Comparison of ENCODE assay signal across 18 mouse cellular contexts in genomic region chr5:103501076-103501475, GRCm38 (mm10).
DNase-seq lines count a peak whose midpoint lies in the region; ATAC-seq lines count a peak whose summit lies in the region.
"Had no signal": no experiment of that assay in that cellular context is flagged by ENCODE, and none has a peak within 500 bp of the region (broad histone marks: within the 10 kb centered on the region; RNA-seq: fewer than 3 reads in every experiment).

No protein-coding gene starts in this region.

- DNase-seq in thymus, postnatal 4 days: peak; percentile 29
- no peak for DNase-seq in thymus, postnatal 36 days
- DNase-seq in induced T-regulatory cell, adult 2 months (ENCODE audit: low read depth): peak; percentile 79
- DNase-seq in urinary bladder, adult 18-20 months (ENCODE audit: low spot score in 2 of 2): no peak
- DNase-seq in adrenal gland, postnatal 14 days: no peak
- no peak for DNase-seq in left cerebral cortex, adult 8-10 months (ENCODE audit: low spot score in 2 of 2)
- DNase-seq: adrenal gland, postnatal 10 days; cerebellum, adult 11 months; cerebellum, adult 2 months; cerebellum, adult 9-11 months; cerebellum, postnatal 25 days; gastrocnemius, postnatal 25 days; heart, adult 18-20 months; heart, postnatal 14 days; heart, postnatal 4 days had no signal

- ATAC-seq in CD4-positive, CD25-positive, alpha-beta regulatory T cell, adult 4 months: peak; percentile 95
- ATAC-seq: forebrain, embryonic 15.5 days; intestine, embryonic 16.5 days had no signal

Comparison
In these comparisons a context has a peak if more than half of its experiments do, and no peak if none do; other contexts are left out.
1. DNase-seq: peak in thymus, postnatal 4 days (single experiment) and induced T-regulatory cell, adult 2 months (single experiment); none in thymus, postnatal 36 days (0 of 2), urinary bladder, adult 18-20 months (0 of 2), adrenal gland, postnatal 14 days (single experiment) and left cerebral cortex, adult 8-10 months (0 of 2).